Mouse (Mus musculus) liver, postnatal 0 days (tissue): Measurements from ENCODE around the gene Olfr1442.

Experiments
- CTCF ChIP-seq: sonication (generic); IDR thresholded peaks from 2 replicates; pipeline ENCODE4 v1.5.1; 2016; ENCODE audit warnings: antibody characterized with exemption, low read depth
- EP300 ChIP-seq: IDR thresholded peaks from 2 replicates; pipeline ENCODE4 v1.6.1; 2016; ENCODE audit warnings: antibody characterized with exemption, low read depth, mild to moderate bottlenecking

DNA sequence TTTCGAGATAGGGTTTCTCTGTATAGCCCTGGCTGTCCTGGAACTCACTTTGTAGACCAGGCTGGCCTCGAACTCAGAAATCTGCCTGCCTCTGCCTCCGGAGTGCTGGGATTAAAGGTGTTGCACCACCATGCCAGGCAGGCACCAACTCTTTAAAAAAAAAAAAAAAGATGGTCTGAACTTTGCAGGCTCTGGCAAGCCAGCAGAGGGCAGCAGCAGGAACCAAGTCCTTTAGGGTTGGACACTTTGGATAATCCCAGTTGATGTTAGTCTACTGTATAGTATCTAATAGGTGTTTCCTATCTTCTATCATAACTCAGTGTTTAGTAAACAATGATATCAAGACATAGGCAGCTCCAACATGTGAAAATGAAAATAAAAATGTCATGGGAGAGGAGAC, 52.1 kb downstream of the Olfr1442 start:
- TF ChIP-seq CTCF (peak; percentile 49), EP300 (no peak)
